Mouse (Mus musculus): Measurements from ENCODE around the gene Slc41a2.
"Not testable (repeated sequence)": the region's sequence is repeated elsewhere in the genome, so short reads cannot be mapped to it uniquely, and the experiment has no call there.

Gene Slc41a2

DNA sequence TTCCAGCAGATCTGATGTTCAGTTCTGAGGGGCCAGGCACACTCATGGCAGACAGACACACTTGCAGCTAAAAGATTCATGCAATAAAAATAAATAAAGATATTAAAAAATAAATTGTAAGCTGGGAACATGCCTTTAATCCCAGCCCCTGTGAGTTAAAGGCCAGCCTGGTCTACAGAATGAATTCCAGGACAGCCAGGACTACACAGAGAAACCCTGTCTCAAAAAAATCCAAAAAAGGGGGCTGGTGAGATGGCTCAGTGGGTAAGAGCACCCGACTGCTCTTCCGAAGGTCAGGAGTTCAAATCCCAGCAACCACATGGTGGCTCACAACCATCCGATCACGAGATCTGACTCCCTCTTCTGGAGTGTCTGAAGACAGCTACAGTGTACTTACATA, 14.1 kb upstream of the Slc41a2 start:
- DNase-seq: not testable (repeated sequence)

DNA sequence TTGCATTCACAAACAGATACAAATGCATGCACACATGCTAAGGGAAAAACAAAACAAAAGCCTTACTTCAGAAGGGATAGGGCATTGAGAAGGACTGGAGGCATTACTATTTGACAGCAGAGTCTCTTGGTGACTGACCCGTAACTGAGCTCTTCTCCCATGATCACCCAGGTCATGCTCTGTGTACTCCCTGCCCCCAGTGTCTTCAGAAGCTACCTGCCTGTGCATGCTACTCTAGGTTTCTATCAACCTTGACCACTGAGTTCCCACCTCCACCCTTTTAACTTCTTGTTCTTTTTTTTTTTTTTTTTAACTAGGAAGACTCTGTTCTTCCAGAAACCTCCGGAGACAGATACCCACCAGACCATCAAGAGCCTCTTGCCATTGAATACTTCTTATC, 13.0 kb upstream of the Slc41a2 start:
- DNase-seq: no peak

DNA sequence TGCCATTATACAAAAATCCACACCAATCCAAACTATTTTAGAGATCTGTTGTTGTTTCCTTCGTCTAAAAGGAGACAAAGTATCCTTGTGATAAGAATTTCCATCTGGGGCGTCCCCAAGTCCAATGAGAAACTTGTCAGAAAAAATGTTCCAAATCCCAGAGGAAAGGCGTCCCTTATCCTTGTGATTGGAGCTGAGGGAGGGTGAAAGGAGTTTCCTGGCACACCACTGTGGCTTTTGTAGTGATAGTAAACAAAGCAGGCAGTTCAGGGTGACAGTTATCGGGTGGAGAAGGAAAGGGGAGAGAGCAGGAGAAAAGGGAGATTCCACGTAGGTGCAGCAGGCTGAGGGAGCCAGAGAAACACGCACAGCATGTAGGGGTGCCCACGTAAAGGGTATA, 9.8 kb upstream of the Slc41a2 start:
- DNase-seq: no peak

- DNase-seq: no peak
Observed at GRCm38 (mm10) chr10:83346359-83346736, 8.7 kb upstream of the Slc41a2 start.

- DNase-seq: no peak
Observed at GRCm38 (mm10) chr10:83345693-83346358, 8.1 kb upstream of the Slc41a2 start.

- DNase-seq: no peak
Observed at GRCm38 (mm10) chr10:83343828-83344685, 6.4 kb upstream of the Slc41a2 start.

- peak; percentile 41 for DNase-seq
Observed at GRCm38 (mm10) chr10:83343171-83343570, 5.5 kb upstream of the Slc41a2 start.

DNA sequence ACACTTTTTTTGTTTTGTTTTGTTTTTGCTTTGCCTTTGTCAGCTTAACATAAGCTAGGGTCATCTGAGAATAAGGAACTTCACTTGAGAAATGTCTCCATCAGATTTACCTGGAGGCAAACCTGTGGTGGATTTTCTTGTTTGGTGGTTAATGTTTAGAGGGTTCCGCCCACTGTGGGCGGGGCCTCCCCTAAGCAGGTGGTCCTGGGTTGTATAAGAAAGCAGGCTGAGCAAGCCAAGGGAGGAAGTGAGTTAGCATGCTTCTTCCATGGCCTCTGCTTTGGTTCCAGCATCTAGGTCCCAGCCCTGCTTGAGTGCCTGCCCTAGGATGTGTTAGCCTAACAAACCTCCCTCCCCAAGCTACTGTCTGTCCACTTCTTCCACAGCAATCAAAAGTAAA, 3.5 kb upstream of the Slc41a2 start:
- no peak for DNase-seq

- no peak for DNase-seq
Observed at GRCm38 (mm10) chr10:83337971-83338598, 403 bp upstream of the Slc41a2 start.

- no peak for DNase-seq
Observed at GRCm38 (mm10) chr10:83336336-83336735, 1.3 kb downstream of the Slc41a2 start.

DNA sequence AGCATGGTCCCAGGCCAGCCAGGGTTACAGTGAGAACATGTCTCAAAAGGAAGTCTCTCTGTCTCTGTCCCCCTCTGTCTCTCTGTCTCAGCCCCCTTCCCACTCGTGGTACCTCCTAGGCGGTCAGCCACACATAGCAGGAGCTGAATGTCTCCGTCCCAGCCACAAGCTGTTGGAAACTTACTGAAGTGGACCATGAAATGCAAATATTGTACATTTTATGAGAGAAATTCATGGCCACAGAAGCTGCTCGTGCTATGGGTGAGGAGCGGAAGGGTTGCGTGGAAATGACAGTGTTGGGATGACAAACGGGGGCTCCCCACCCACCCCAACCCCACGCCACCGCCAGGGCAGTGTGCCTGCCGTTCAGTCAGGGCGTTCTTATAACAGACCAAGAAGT, 5.1 kb downstream of the Slc41a2 start:
- no peak for DNase-seq

- DNase-seq: no peak
Observed at GRCm38 (mm10) chr10:83331811-83332210, 5.9 kb downstream of the Slc41a2 start.

DNA sequence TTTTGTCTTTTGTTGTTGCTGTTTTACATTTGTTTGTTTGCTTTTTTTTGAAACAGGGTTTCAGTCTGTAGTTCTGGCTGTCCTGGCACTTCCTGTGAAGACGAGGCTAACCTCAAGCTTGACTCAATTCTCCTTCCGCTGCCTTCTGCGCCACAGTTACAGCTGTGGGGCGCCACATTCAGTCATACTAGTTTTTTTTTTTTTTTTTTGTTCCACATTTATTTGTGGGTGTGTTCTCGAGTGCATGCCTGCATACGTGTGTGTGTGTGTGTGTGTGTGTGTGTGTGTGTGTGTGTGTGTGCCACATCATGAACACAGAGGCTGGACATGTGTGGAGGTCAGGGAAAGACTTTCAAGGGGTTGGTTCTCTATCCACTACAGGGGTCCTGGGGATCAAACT, 7.3 kb downstream of the Slc41a2 start:
- no peak for DNase-seq

DNA sequence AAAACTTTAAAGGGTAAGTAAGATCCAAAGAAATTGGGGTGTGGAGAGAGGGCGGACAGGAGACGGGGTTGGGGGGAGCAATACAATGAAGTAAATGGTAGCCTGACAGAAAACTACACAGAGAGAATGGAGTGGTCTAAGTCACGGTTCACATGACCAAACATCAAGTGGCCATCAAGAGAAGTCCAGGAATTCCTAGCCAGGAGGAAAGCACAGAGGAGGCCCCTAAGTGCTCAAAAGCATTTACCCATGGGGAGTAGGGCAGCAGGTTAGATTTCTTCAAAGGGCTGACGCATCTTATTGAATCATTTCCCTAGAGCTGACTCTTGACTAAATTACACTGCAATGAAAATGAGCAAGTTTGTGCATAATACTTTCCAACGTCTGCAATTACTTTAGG, 8.9 kb downstream of the Slc41a2 start:
- DNase-seq: no peak

DNA sequence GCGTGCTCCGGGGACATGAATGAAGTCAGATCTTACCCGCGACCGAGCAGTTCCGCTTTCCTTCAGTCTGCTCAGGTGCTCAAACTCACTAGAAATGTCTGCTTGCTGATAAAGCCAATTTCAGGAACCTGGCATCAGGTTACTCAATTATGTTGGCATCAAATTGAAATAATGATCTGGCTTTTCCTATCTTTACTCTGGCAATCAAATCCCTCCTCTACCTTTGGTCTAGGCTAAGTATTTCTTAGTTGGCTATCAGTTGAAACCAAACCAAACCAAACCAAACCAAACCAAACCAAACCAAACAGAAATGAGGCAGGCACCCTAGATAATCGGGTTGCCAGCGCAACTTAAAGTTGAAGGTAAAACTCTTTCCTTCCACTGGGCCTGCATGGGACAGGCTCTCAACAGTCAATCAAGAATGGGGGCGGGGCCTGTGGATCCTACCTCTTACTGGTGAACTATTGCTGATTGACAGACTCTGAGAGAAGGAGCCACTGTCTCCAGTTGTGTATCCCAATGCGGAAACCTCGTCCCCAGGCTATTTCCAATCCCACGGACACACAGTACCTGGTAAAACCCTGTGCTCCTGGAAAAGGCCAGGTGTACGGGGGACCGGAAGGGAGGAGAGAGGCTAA, 10.9 kb downstream of the Slc41a2 start:
- no peak for DNase-seq

DNA sequence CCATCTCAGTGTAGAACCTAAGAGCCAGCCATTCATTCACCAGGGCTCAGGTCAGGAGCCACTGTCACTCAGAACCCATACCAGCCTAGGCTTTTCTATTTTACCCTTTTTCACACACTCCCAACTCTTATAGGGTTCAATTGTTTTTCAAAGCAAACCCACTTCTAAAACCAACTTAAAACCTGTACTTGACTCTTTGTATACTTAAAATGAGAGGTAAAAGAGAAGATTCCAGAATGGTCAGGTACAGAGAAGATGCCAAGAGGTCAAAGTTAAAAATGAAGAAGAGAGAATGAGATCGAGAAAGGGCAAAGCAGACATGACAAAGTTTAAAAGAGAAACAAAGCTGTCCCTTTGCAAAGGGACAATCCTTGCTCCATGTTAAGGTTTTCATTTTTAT, 11.8 kb downstream of the Slc41a2 start:
- DNase-seq: no peak

GRCm38 (mm10) chr10:83324871-83325270, 12.8 kb downstream of the Slc41a2 start:
- no peak for DNase-seq

DNA sequence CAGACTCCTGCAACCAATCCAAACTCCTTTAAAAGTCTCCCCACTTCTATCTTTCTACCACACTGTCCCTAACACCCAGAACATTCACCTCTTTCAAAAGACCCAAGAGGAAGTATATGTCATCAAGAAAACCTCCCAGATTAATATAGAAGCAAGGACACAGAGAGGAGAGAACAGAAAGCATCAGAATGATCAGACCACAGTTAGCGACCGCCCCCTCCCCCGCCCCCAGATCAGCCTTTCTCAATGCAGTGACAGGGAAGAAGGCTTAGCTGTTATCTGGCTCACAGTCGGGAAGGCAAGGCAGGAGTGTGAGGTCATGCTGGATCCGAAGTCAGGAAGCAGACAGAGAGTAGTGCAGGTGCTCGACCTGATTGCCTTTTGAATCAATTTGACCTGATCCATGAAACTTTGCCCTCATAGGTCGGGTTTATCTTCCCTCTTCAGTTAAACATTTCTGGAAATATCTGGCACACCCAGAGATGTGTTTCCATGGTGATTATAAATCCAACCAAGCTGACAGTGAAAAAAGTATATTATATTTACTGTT, 15.1 kb downstream of the Slc41a2 start:
- DNase-seq: no peak

GRCm38 (mm10) chr10:83321528-83321927, 16.2 kb downstream of the Slc41a2 start:
- DNase-seq: no peak

- DNase-seq: peak; percentile 69
Observed at GRCm38 (mm10) chr10:83320870-83321269, 16.8 kb downstream of the Slc41a2 start.

DNA sequence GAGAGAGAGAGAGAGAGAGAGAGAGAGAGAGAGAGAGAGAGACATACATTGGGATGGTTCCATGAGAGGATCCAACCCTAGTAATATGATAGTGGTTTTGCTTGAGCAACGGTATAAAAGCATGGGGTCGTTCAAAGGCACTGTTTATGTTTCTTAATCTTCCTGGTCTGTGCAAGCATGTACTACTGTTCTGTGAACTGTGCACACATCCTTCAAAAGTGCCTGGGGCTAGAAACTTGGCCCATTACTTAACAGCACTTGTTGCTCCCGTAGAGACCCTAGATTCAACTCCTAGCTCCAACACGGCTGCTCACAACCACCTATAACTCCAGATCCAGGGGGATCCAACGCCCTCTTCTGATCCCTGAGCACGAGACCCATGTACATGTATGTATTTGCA, 17.3 kb downstream of the Slc41a2 start:
- DNase-seq: no peak

DNA sequence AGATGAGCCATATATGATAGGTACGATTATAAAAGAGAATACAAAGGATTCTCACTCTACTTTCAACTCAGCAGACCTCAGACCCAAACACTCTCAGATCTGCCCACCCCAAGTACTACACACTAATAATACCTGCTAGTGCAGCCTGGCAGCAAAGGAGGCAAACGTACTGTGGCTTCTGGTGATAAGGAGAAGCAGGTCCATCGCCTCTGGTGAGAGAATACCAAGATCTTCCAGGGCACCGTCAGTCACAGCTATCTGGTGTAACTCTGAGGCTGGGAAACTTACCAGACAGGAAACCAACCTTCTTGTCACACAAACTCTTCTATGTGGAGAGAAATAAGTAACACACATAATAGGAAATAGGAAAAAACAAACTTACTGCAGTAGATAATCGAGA, 24.6 kb downstream of the Slc41a2 start:
- no peak for DNase-seq

DNA sequence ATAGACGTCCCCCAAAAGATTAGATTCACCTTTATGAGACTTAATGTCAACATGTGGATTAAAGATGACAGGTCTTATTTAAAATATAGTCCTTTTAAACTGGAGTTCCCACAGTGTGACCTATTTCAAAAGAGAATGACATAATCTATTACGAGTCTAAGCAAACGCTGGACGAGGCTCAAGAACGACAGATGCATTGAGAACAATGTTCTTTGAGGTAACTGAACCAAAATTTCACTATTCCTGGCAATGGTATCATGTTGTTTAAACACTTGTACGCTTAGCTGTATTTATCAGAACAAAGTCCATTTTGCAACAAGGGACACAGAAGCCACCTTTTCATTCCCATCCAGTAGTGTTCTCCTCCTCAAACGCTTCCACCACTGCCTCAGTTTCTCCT, 27.3 kb downstream of the Slc41a2 start:
- DNase-seq: no peak

Data from cerebellum, adult 8-10 months (tissue).